Mouse (Mus musculus): ENCODE data around the gene Ssbp3. TPM values are rescaled to one million over a fixed set of nuclear protein-coding genes. Genes with fewer than 3 reads are reported as not detected.

Ssbp3 gene
- polyA plus RNA-seq, 1 experiment from 2014 or later, result 64.7 TPM

DNA sequence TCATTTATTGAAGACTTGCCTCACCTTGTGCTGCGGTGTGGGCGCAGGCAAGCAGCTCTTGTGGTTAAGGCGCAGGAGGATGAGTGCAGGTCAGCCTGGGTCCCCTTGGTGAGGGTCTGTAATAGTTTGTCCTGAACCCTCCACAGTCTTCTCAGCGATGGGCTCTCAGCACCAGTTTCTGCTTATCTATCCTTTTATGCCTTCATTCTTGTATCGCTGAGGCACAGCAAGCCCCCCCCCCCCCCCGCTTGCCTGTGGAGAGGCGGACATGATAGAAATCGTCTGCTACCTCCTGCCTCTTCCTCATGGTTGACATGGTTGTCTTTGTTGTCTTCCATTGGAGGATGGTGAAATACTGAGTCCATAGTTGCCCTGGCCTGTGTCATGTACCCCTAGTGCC lies 96.9 kb downstream of the Ssbp3 start:
- CTCF ChIA-PET, result no interaction called here
- POLR2A ChIA-PET, result no interaction called here
- DNase-seq (ENCODE audit: low read depth, low spot score), result no peak
- no peaks in the 10 kb centered on the region for H3K27me3 ChIP-seq
- TF ChIP-seq CTCF (IDR thresholded peaks at IDR 0.05), result no peak
- in situ Hi-C loops (cut with MboI; ENCODE audit: low pct_unique_long_range_greater_than_20kb), result no loop called here
- no peak for ATAC-seq

DNA sequence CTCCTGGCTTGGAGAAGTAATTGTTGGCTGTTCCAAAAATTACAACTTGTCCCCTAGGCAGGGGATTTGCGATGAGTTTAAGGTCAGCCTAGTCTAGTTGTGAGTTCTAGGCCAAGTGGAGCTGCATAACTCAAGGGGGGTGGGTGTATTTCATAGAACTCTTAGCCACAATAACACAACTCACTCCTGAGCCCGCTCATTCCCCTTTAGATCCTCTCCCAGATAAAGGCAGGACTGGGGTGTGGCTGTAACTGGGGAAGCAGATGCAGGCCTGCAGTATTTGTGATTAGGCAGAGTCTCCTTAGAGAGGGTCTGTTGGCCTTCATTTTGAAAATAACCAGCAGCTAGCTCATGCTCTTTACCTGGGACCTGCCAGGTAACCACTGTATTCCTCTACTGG lies 97.7 kb downstream of the Ssbp3 start:
- ATAC-seq (no peak), DNase-seq (ENCODE audit: low read depth, low spot score) (no peak)
- no peak for TF ChIP-seq CTCF (IDR thresholded peaks at IDR 0.05)
- ChIA-PET POLR2A (no interaction called here), CTCF (no interaction called here)
- no peaks in the 10 kb centered on the region for H3K27me3 ChIP-seq
- in situ Hi-C loops (cut with MboI; ENCODE audit: low pct_unique_long_range_greater_than_20kb), result no loop called here

DNA sequence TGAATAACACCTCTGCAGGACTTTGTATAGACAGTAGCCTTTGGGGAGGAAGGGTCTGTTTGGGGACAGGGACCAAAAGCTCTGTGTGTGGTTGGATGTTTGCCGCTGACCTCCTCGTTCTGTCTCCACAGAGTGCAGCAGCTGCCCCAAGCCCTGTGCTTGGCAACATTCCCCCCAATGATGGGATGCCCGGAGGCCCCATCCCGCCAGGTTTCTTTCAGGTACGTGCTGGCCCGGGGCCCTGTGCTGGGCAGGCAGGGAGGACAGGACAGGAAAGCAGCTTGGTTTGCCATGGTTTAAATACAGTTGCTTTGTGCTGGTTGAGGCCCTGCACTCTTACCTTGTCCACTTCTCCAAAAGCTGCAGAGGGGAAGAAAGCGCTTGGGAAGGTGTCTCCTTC lies 99.0 kb downstream of the Ssbp3 start:
- in situ Hi-C loops (cut with MboI; ENCODE audit: low pct_unique_long_range_greater_than_20kb), result no loop called here
- DNase-seq (ENCODE audit: low read depth, low spot score) (no peak), ATAC-seq (no peak)
- ChIA-PET CTCF (no interaction called here), POLR2A (no interaction called here)
- TF ChIP-seq CTCF (IDR thresholded peaks at IDR 0.05), result no peak
- H3K27me3 ChIP-seq, result no peaks in the 10 kb centered on the region

DNA sequence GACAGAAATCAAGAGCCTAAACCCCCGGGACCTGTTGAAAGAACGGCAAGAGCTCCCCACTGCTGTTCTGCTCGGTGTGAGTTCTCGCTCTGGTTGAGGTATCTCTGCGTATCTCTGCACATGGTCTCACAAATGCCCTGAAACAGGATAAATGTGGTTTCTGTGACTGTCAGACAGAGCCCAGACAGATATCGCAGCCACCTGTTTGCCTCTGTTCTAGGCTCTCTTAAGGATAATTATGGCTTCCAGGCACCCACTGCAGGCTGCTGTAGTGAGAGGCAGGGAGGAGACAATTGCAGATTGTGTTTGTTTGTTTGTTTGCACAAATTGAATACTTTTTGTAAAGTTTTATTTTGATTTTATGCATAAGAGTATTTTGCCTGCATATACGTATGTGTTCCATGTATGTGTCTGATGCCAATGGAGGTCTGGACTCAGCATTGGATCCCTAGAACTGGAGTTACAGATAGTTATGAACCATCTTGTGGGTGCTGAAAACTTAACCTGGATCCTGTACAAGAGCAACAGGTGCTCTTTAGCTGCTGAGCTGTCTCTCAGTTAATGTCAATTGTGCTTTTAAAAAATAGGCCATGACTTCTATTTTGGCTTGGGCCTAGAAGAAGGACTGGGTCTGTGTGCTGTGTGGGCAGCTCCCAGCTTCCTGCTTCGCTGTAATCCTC lies 101.0 kb downstream of the Ssbp3 start:
- DNase-seq (ENCODE audit: low read depth, low spot score) (no peak), ATAC-seq (no peak)
- TF ChIP-seq CTCF (IDR thresholded peaks at IDR 0.05), result no peak
- H3K27me3 ChIP-seq, result no peaks in the 10 kb centered on the region
- CTCF ChIA-PET, result no interaction called here
- POLR2A ChIA-PET, result no interaction called here
- in situ Hi-C loops (cut with MboI; ENCODE audit: low pct_unique_long_range_greater_than_20kb), result no loop called here

DNA sequence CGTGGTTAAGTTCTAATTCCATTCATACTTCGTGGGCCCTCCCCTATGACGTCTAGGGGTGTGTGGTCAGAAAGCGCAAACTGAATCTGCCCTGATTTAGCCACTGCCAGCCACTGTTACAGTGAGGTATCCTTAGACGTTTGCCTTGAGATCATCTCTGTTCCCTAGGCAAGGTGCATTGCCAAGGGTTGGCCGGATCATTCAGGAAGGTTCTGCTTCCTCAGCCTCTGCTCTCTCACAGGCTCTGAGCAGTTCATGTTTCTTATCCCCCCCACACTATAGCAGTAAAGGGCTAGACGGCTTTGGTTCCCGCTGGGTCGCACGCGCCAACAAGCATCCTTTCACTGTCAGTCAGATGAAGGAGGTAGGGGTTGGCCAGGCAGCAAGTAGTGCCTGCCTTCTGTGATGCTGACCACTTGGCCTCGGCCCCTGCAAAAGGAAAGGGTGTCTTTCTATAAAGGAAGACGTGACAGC lies 101.5 kb downstream of the Ssbp3 start:
- no peaks in the 10 kb centered on the region for H3K27me3 ChIP-seq
- ChIA-PET CTCF (no interaction called here), POLR2A (no interaction called here)
- peak; percentile 60 for DNase-seq (ENCODE audit: low read depth, low spot score)
- no peak for TF ChIP-seq CTCF (IDR thresholded peaks at IDR 0.05)
- ATAC-seq, result peak; percentile 89
- in situ Hi-C loops (cut with MboI; ENCODE audit: low pct_unique_long_range_greater_than_20kb), result no loop called here

DNA sequence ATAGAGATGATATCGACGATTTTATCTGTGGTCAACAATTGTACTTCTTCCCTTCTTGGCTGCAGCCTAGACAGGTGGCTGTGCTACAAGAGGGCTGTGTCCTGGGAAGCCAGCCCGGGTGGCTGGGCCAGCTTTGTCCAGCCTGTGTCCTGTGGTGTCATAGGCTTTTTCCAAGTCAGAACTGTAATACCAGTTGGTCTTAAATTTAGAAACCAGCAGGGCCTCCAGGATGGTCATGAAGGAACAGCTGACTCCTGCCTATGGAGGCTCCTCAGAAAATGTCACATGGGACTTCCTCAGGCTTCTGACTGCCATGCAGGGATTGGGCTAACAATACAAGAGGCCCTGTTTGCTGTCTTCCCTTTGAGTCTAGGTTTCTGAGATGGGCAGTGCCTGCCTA lies 102.1 kb downstream of the Ssbp3 start:
- in situ Hi-C loops (cut with MboI; ENCODE audit: low pct_unique_long_range_greater_than_20kb), result no loop called here
- POLR2A ChIA-PET, result no interaction called here
- no peak for ATAC-seq
- DNase-seq (ENCODE audit: low read depth, low spot score), result no peak
- TF ChIP-seq CTCF (IDR thresholded peaks at IDR 0.05), result no peak
- no peaks in the 10 kb centered on the region for H3K27me3 ChIP-seq
- CTCF ChIA-PET, result no interaction called here

DNA sequence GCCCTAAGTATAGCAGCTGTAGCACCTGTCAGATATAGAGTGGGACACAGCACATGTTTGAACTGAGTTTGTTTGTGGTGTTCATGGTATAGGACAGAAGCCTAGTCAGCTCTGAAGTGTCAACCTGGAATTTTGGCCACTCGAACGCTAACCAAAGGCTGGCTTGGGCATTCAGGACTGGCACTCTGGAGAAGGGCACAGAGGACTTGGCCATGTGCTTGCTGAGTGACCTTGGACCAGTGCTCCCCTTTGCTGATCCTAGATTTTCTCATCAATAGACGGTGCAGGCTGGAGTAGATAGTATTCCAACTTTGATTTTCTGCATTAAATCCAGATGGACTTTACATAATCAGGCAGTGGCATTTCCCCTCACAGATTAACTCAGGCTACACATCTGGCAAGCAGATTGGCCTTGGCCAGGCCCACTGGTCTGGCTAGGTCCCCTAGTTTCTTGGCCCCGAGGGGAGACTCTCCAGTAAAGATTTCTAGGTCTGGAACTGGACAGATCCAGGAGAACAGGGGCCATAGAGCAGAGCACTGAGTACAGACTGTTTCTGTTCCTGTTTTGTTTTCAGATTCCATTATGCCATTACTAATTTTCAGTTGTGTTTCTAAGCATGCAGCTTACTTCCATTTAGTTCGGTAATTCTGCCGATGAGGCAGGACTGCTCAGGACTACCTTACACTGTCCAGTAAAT lies 102.8 kb downstream of the Ssbp3 start:
- no peaks in the 10 kb centered on the region for H3K27me3 ChIP-seq
- POLR2A ChIA-PET, result no interaction called here
- CTCF ChIA-PET, result interaction anchor here (1.6 kb wide), 1 partner anchor 10 kb away, joined by 3 read pairs; no protein-coding TSS in a partner anchor
- no peak for TF ChIP-seq CTCF (IDR thresholded peaks at IDR 0.05)
- DNase-seq (ENCODE audit: low read depth, low spot score), result no peak
- ATAC-seq, result no peak
- in situ Hi-C loops (cut with MboI; ENCODE audit: low pct_unique_long_range_greater_than_20kb), result no loop called here

DNA sequence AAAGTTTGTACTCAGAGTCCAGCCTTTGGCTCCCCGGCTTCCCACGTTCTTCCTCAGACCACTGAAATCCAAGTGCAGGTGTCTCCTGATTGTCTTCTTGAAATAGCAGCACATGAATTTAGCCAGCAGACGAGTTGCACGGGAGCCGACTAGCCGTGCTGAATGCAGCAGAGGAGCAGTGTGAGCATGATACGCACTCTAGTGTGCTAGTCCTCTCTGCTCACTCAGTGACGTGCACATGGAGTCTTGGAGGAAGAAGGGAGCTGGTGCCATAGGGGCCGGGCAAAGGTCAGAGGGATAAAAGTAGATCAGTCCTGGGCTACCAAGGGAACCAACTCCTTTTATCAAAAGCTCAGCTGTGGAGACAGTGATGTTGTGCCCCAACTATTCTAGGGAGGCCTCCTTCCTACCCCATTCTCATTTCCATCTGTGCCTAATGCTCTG lies 103.3 kb downstream of the Ssbp3 start:
- no peaks in the 10 kb centered on the region for H3K27me3 ChIP-seq
- ATAC-seq (no peak), DNase-seq (ENCODE audit: low read depth, low spot score) (no peak)
- ChIA-PET POLR2A (no interaction called here), CTCF (interaction anchor here (1.6 kb wide), 2 partner anchors 11 to 29 kb away, joined by 3 read pairs; no protein-coding TSS in a partner anchor)
- no peak for TF ChIP-seq CTCF (IDR thresholded peaks at IDR 0.05)
- in situ Hi-C loops (cut with MboI; ENCODE audit: low pct_unique_long_range_greater_than_20kb), result no loop called here

DNA sequence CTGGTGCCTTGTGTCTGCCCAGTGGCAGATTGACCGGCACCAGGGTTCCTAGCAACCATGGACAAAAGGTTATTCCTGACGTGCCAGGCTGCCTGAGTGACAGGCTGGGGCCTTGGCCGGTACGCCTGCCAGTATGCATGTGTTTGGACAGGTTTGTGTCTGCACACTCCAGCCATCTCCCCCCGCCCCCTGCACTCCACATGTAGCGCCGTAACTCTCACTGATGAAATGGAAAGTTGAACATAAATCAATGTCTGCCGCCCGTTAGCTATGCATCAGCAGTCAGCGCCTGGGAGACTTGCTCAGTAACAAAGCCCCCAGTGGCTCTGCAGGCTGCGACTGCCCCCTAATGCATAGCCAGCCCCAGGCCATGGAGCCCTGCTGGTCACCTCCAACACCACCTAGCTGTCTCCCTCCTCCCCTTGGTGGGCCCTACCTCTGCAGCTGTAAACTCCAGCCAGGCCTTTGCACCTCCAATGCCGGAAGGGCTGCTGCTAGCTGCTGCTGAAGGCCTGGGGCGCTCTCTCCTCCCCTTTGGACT lies 105.5 kb downstream of the Ssbp3 start:
- POLR2A ChIA-PET, result no interaction called here
- CTCF ChIA-PET, result interaction anchor here (1.3 kb wide), 1 partner anchor 26 kb away, joined by 3 read pairs; no protein-coding TSS in a partner anchor
- no peak for TF ChIP-seq CTCF (IDR thresholded peaks at IDR 0.05)
- ATAC-seq (no peak), DNase-seq (ENCODE audit: low read depth, low spot score) (no peak)
- in situ Hi-C loops (cut with MboI; ENCODE audit: low pct_unique_long_range_greater_than_20kb), result no loop called here
- H3K27me3 ChIP-seq, result no peaks in the 10 kb centered on the region

DNA sequence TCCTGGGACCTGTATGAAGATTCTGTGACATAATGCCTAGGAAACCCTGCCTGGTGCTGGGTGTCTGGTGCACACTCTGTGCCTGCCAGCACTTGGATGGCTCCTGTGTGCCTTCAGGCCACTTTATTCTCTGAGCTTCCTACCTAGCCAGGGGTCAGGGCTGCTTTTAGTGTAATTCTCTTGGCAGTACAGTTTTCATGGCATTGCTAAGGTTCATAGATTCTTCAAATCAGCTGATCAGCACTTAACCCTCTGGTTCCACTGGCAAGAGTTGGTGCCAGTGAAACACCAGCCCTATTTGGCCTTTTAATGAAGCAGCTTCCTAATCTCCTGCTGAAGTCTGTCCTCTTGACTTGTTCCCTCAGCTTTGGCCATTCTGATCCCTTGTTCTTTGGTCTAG lies 106.8 kb downstream of the Ssbp3 start:
- ChIA-PET CTCF (interaction anchor here (1.3 kb wide), 1 partner anchor 27 kb away, joined by 3 read pairs; no protein-coding TSS in a partner anchor), POLR2A (no interaction called here)
- no peaks in the 10 kb centered on the region for H3K27me3 ChIP-seq
- TF ChIP-seq CTCF (IDR thresholded peaks at IDR 0.05), result no peak
- in situ Hi-C loops (cut with MboI; ENCODE audit: low pct_unique_long_range_greater_than_20kb), result no loop called here
- DNase-seq (ENCODE audit: low read depth, low spot score), result no peak
- no peak for ATAC-seq

DNA sequence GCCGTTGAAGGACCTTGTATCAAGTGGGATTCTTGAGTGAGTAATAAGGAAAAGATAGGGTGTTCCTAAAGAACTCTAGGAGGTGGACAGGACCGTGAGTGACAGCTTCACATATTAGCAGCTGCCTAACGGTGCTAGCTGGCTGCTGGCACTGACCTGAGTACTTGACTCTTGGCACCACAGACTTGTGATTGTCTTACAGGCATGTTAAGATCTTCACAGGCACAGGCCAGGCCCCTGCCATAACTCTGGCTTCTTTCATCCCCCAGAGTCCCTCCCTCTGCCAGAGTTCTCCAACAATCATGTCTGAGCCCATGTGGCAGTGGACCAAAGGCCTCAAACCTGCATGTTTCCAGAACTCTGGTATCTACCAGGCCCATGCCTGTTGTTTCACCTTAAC lies 108.0 kb downstream of the Ssbp3 start:
- no peak for DNase-seq (ENCODE audit: low read depth, low spot score)
- ChIA-PET CTCF (no interaction called here), POLR2A (interaction anchor here (0.6 kb wide), 1 partner anchor 81 kb away, joined by 4 read pairs; no protein-coding TSS in a partner anchor)
- no peak for ATAC-seq
- H3K27me3 ChIP-seq, result no peaks in the 10 kb centered on the region
- in situ Hi-C loops (cut with MboI; ENCODE audit: low pct_unique_long_range_greater_than_20kb), result no loop called here
- no peak for TF ChIP-seq CTCF (IDR thresholded peaks at IDR 0.05)
